ENCODE assay signal across 20 mouse cellular contexts in the genomic region with DNA sequence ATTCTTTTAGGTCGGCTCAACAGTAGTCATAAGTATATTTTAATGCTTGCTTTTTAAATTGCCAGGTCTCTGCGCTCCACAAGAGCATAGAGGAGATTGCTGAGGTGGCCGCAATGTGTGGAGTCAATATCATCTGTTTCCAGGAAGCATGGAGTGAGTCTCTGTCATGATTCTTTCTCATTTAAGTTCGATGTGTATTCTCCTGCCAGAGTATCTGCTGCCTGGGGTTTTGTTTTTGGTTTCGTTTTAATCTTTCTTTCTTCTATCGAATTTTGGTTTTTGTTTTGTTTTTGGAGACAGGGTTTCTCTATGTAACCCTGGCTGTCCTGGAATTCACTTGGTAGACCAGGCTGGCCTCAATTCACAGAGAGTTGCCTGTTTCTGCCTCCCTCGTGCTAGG.
"Had no signal": no experiment of that assay in that cellular context is flagged by ENCODE, and none has a peak within 500 bp of the region (broad histone marks: within the 10 kb centered on the region; RNA-seq: fewer than 3 reads in every experiment).

No protein-coding gene starts in this region.

- ATAC-seq: midbrain, embryonic 16.5 days had no signal

- H3K9me3 ChIP-seq: kidney, embryonic 15.5 days; limb, embryonic 12.5 days; limb, embryonic 15.5 days; liver, embryonic 13.5 days; midbrain, embryonic 12.5 days; neural tube, embryonic 12.5 days; neural tube, embryonic 15.5 days; stomach, embryonic 15.5 days had no signal

- H3K27me3 ChIP-seq: kidney, embryonic 15.5 days; limb, embryonic 12.5 days; limb, embryonic 15.5 days; liver, embryonic 13.5 days; neural tube, embryonic 12.5 days; neural tube, embryonic 15.5 days; stomach, embryonic 15.5 days had no signal

- DNase-seq: kidney, adult 8-10 months; kidney, postnatal 14 days; kidney, postnatal 4 days; left cerebral cortex, postnatal 4 days; liver, embryonic 13.5 days; lung, adult 2 months; lung, postnatal 14 days; lung, postnatal 4 days; retina, postnatal 1 day; right cerebral cortex, postnatal 25 days; spleen, adult 18-20 months; thymus, postnatal 25 days had no signal

- H3K4me1 ChIP-seq: limb, embryonic 12.5 days; limb, embryonic 15.5 days; stomach, embryonic 15.5 days had no signal

- H3K4me2 ChIP-seq: kidney, embryonic 15.5 days; limb, embryonic 12.5 days; limb, embryonic 15.5 days; liver, embryonic 13.5 days; midbrain, embryonic 12.5 days; neural tube, embryonic 12.5 days; neural tube, embryonic 15.5 days; stomach, embryonic 15.5 days had no signal

- H3K9ac ChIP-seq: kidney, embryonic 15.5 days; limb, embryonic 12.5 days; limb, embryonic 15.5 days; liver, embryonic 13.5 days; midbrain, embryonic 12.5 days; neural tube, embryonic 12.5 days; neural tube, embryonic 15.5 days; stomach, embryonic 15.5 days had no signal

- H3K36me3 ChIP-seq: kidney, embryonic 15.5 days; limb, embryonic 12.5 days; limb, embryonic 15.5 days; liver, embryonic 13.5 days; midbrain, embryonic 12.5 days; neural tube, embryonic 12.5 days; neural tube, embryonic 15.5 days; stomach, embryonic 15.5 days had no signal

- H3K4me3 ChIP-seq: kidney, embryonic 15.5 days; limb, embryonic 12.5 days; limb, embryonic 15.5 days; liver, embryonic 13.5 days; midbrain, embryonic 12.5 days; neural tube, embryonic 12.5 days; neural tube, embryonic 15.5 days; stomach, embryonic 15.5 days had no signal

- H3K27ac ChIP-seq: kidney, embryonic 15.5 days; limb, embryonic 12.5 days; limb, embryonic 15.5 days; liver, embryonic 13.5 days; midbrain, embryonic 12.5 days; neural tube, embryonic 12.5 days; neural tube, embryonic 15.5 days; stomach, embryonic 15.5 days had no signal
